Mouse (Mus musculus) gastrocnemius, postnatal 10 days (tissue): Measurements from ENCODE around the gene Mad2l2. TPM values are rescaled to one million over a fixed set of nuclear protein-coding genes. Genes with fewer than 3 reads are reported as not detected.
"Not testable (repeated sequence)": the region's sequence is repeated elsewhere in the genome, so short reads cannot be mapped to it uniquely, and the experiment has no call there.

ENCODE experiments used
- DNase-seq: peaks from one replicate; pipeline ENCODE4 v3.0.0; 2021; ENCODE audit warnings: mixed read lengths
- microRNA-seq, 2 experiments: library from miRNA; unstranded; fragments of <30 nt; microRNA quantifications; one replicate each; pipeline ENCODE4 v1.2.0; 2021
- total RNA-seq, 2 experiments: library from RNA; stranded (reverse); gene quantifications; 2 replicates each; pipeline ENCODE4 v1.2.3; 2021

Gene Mad2l2
- total RNA-seq, 2 experiments from 2014 or later, result 11.9 to 14.3 TPM

- DNase-seq, result no peak
Measured at GRCm38 (mm10) chr4:148173811-148174494, 43.8 kb downstream of the Mad2l2 start.

- DNase-seq, result no peak
Measured at GRCm38 (mm10) chr4:148174495-148174862, 44.3 kb downstream of the Mad2l2 start.

GRCm38 (mm10) chr4:148176603-148177002, 46.4 kb downstream of the Mad2l2 start:
- not testable (repeated sequence) for DNase-seq

- no peak for DNase-seq
Measured at GRCm38 (mm10) chr4:148177716-148178115, 47.5 kb downstream of the Mad2l2 start.

- DNase-seq, result no peak
Measured at GRCm38 (mm10) chr4:148181483-148181882, 51.3 kb downstream of the Mad2l2 start.

GRCm38 (mm10) chr4:148182363-148182762, 52.2 kb downstream of the Mad2l2 start:
- DNase-seq, result no peak

- no peak for DNase-seq
Measured at GRCm38 (mm10) chr4:148184564-148184963, 54.4 kb downstream of the Mad2l2 start.

GRCm38 (mm10) chr4:148185819-148186218, 55.6 kb downstream of the Mad2l2 start:
- DNase-seq, result no peak

- not testable (repeated sequence) for DNase-seq
Measured at GRCm38 (mm10) chr4:148188767-148189166, 58.6 kb downstream of the Mad2l2 start.

- no peak for DNase-seq
Measured at GRCm38 (mm10) chr4:148192707-148193245, 62.6 kb downstream of the Mad2l2 start.

GRCm38 (mm10) chr4:148194400-148194799, 64.2 kb downstream of the Mad2l2 start:
- no peak for DNase-seq

Small RNA genes lying within 50 kb of the gene (microRNA-seq; reads per million reads assigned to microRNA genes)
- gene Mir7022, result 0 to 0.32 reads per million in 2 experiments

Other genes starting within 250 kb of the Mad2l2 start
- 100 to 1,000 TPM; 254 to 282 TPM for gene Mfn2, start 225.7 kb upstream of the Mad2l2 start, total RNA-seq
- 10 to 100 TPM; 50.6 to 55.3 TPM for gene Plod1, start 193.6 kb upstream of the Mad2l2 start, total RNA-seq
- 10 to 100 TPM; 25.7 to 28.2 TPM for gene 2510039O18Rik, start 189.5 kb upstream of the Mad2l2 start, total RNA-seq
- gene Nppb, start 144.6 kb upstream of the Mad2l2 start, total RNA-seq, result not detected
- not detected for gene Nppa, start 129.7 kb upstream of the Mad2l2 start, total RNA-seq
- gene Clcn6, start 91.6 kb upstream of the Mad2l2 start, total RNA-seq, result 1 to 10 TPM; 7.1 to 8.5 TPM
- gene Mthfr, start 91.3 kb upstream of the Mad2l2 start, total RNA-seq, result 10 to 100 TPM; 20.0 to 23.4 TPM
- 10 to 100 TPM; 14.9 to 15.5 TPM for gene Agtrap, start 42.4 kb upstream of the Mad2l2 start, total RNA-seq
- gene Draxin, start 314 bp downstream of the Mad2l2 start, total RNA-seq, result under 1 TPM; 0.16 to 0.23 TPM
- gene Fbxo6, start 21.8 kb downstream of the Mad2l2 start, total RNA-seq, result 10 to 100 TPM; 21.3 to 22.8 TPM
- 1 to 10 TPM in 1 of 2 experiments, under 1 TPM in 1; 0.75 to 1.6 TPM for gene Fbxo44, start 30.1 kb downstream of the Mad2l2 start, total RNA-seq
- under 1 TPM in 1 of 2 experiments, not detected in 1; 0.31 TPM for gene Fbxo2, start 30.2 kb downstream of the Mad2l2 start, total RNA-seq
- under 1 TPM; 0.07 to 0.29 TPM for gene Disp3, start 157.6 kb downstream of the Mad2l2 start, total RNA-seq